Comparison of ENCODE assay signal across 8 mouse cellular contexts in the genomic region with DNA sequence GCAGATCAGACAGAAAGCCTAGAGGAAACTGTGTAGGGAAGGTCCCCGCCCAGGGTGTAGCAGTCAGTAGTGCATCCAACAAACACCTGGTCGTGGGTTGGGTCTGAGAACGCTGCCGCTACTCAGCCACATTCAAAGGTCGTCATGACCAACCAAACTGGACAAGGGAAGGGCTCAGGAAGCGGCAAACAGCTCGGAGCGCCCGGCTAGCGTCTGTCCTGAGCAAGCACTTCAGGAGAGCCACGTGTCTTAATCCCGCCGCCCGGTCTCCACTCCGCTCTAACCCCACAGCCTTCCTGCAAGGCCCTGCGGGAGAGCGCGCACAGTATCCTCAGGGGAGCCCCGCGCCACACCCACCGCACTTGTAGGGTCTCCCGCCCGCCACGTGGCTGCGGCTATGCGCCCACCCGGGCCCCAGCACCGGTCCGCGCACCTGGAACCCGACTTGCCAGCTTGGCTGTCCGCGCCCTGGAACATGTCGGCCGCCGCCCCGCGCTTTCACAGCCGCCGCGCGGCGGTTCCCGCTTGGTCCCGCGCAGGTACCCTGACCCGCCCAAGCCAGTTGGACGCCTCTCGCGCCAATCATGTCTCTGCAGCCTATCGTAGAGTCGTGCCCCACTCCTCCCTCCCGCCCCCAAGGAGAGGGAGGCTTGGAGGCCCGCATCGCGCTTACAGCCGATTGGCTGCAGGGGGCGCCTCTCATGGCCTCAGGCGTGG. TPM values are rescaled to one million over a fixed set of nuclear protein-coding genes. Genes with fewer than 3 reads are reported as not detected.
DNase-seq lines count a peak whose midpoint lies in the region; ATAC-seq and TF ChIP-seq lines count a peak whose summit lies in the region.

A gene (minus strand): TSS at position 555 of the 717 bp plus-strand sequence.

- no peaks in the 10 kb centered on the region for H3K79me2 ChIP-seq in heart, adult 2 months (replicated peaks; ENCODE audit: control insufficient read depth, insufficient read depth, low read length)

- peak within 1 kb of the TSS; percentile 73 for H3K4me2 ChIP-seq in embryonic facial prominence, embryonic 13.5 days
- peak within 1 kb of the TSS; percentile 62 for H3K4me2 ChIP-seq in kidney, embryonic 14.5 days (replicated peaks; ENCODE audit: low read depth, low read length)
- peak within 1 kb of the TSS; percentile 67 for H3K4me2 ChIP-seq in limb, embryonic 14.5 days (replicated peaks; ENCODE audit: low read depth, low read length, severe bottlenecking)
- peak within 1 kb of the TSS; percentile 79 for H3K4me2 ChIP-seq in midbrain, embryonic 16.5 days (ENCODE audit: low read length)

- peak; percentile 99 for DNase-seq in A20 (ENCODE audit: low read depth, low spot score)
- peak; percentile 95 to 98 for DNase-seq in adrenal gland, postnatal 4 days (ENCODE audit: low spot score in 2 of 2)
- DNase-seq in heart, adult 2 months = peak; percentile 97 to 98
- DNase-seq in limb, embryonic 14.5 days (ENCODE audit: low spot score) = peak; percentile 97
- peak; percentile 91 to 98 for DNase-seq in spleen, adult 2 months (ENCODE audit: low read depth in 1 of 2, low spot score in 2 of 2)

- TF ChIP-seq CTCF in heart, adult 2 months (IDR thresholded peaks at IDR 0.05) = peak; percentile 54
- peak; percentile 37; the same call in 1 of the 2 replicates for TF ChIP-seq CTCF in spleen, adult 2 months (IDR thresholded peaks at IDR 0.05; ENCODE audit: extremely low read depth, insufficient read depth, insufficient read length, insufficient replicate concordance)

- ATAC-seq in embryonic facial prominence, embryonic 13.5 days (ENCODE audit: insufficient number of reproducible peaks, insufficient read depth, low FRiP score, low TSS enrichment, low read depth) = peak; percentile 100
- ATAC-seq in kidney, embryonic 14.5 days (ENCODE audit: low FRiP score, low TSS enrichment) = peak; percentile 100
- ATAC-seq in limb, embryonic 14.5 days (ENCODE audit: low FRiP score, low read depth) = peak; percentile 100
- ATAC-seq in midbrain, embryonic 16.5 days = peak; percentile 100

- peak within 1 kb of the TSS; percentile 89 for H3K4me3 ChIP-seq in embryonic facial prominence, embryonic 13.5 days
- H3K4me3 ChIP-seq in heart, adult 2 months = peak within 1 kb of the TSS; percentile 91
- peak within 1 kb of the TSS; percentile 96 for H3K4me3 ChIP-seq in kidney, embryonic 14.5 days (ENCODE audit: low read length)
- peak within 1 kb of the TSS; percentile 90 for H3K4me3 ChIP-seq in limb, embryonic 14.5 days (replicated peaks; ENCODE audit: low read length)
- peak within 1 kb of the TSS; percentile 95 for H3K4me3 ChIP-seq in midbrain, embryonic 16.5 days (ENCODE audit: low read depth, low read length)
- peak within 1 kb of the TSS; percentile 85 for H3K4me3 ChIP-seq in spleen, adult 2 months (ENCODE audit: extremely low read depth, insufficient read depth, insufficient read length)

- peak within 1 kb of the TSS; percentile 81 for H3K27ac ChIP-seq in embryonic facial prominence, embryonic 13.5 days
- peak within 1 kb of the TSS; percentile 73 for H3K27ac ChIP-seq in heart, adult 2 months
- H3K27ac ChIP-seq in kidney, embryonic 14.5 days (ENCODE audit: low read depth, low read length) = peak within 1 kb of the TSS; percentile 85
- peak within 1 kb of the TSS; percentile 87 for H3K27ac ChIP-seq in limb, embryonic 14.5 days (replicated peaks; ENCODE audit: low read depth, low read length)
- H3K27ac ChIP-seq in midbrain, embryonic 16.5 days (ENCODE audit: low read length) = peak within 1 kb of the TSS; percentile 88
- H3K27ac ChIP-seq in spleen, adult 2 months (ENCODE audit: insufficient read depth, low read length) = peak within 1 kb of the TSS; percentile 73

- TF ChIP-seq POLR2A in heart, adult 2 months (IDR thresholded peaks at IDR 0.05; ENCODE audit: insufficient read depth, low read depth, low read length) = no peak
- TF ChIP-seq POLR2A in limb, embryonic 14.5 days (IDR thresholded peaks at IDR 0.05; ENCODE audit: borderline replicate concordance, extremely low read depth, insufficient read depth, insufficient read length) = 0 out of 2 replicates have a peak, but pooled peaks have one; percentile 45
- TF ChIP-seq POLR2A in spleen, adult 2 months (IDR thresholded peaks at IDR 0.05; ENCODE audit: low read depth, low read length) = no peak

- H3K9me3 ChIP-seq in embryonic facial prominence, embryonic 13.5 days = no peaks in the 10 kb centered on the region
- no peaks in the 10 kb centered on the region for H3K9me3 ChIP-seq in kidney, embryonic 14.5 days (ENCODE audit: control insufficient read depth, low read length)
- no peaks in the 10 kb centered on the region for H3K9me3 ChIP-seq in limb, embryonic 14.5 days (ENCODE audit: control insufficient read depth, low read length)
- no peaks in the 10 kb centered on the region for H3K9me3 ChIP-seq in midbrain, embryonic 16.5 days (replicated peaks; ENCODE audit: control insufficient read depth, low read length, poor library complexity, severe bottlenecking)

- TF ChIP-seq EP300 in heart, adult 2 months (IDR thresholded peaks at IDR 0.05; ENCODE audit: insufficient read depth, low read depth, low read length) = no peak

- H3K27me3 ChIP-seq in embryonic facial prominence, embryonic 13.5 days = no peaks in the 10 kb centered on the region
- no peaks in the 10 kb centered on the region for H3K27me3 ChIP-seq in heart, adult 2 months (ENCODE audit: control insufficient read depth, insufficient read depth, low read length)
- no peaks in the 10 kb centered on the region for H3K27me3 ChIP-seq in kidney, embryonic 14.5 days (ENCODE audit: control insufficient read depth, insufficient read depth, low read length)
- no peaks in the 10 kb centered on the region for H3K27me3 ChIP-seq in limb, embryonic 14.5 days (ENCODE audit: control insufficient read depth, insufficient read depth, low read length)
- H3K27me3 ChIP-seq in midbrain, embryonic 16.5 days (ENCODE audit: control insufficient read depth, insufficient read depth, low read depth, low read length) = no peaks in the 10 kb centered on the region
- no peaks in the 10 kb centered on the region for H3K27me3 ChIP-seq in spleen, adult 2 months (ENCODE audit: control insufficient read depth, insufficient read depth, low read length)

- intact Hi-C loops in heart, adult 2 months (cut with DNase I) = loop anchor here (1.0 to 2.0 kb wide), 2 partner anchors 23 to 57 kb away; a partner anchor contains a TSS

- H3K9ac ChIP-seq in embryonic facial prominence, embryonic 13.5 days = peak within 1 kb of the TSS; percentile 93
- H3K9ac ChIP-seq in heart, adult 2 months (ENCODE audit: low read depth, low read length) = peak within 1 kb of the TSS; percentile 80
- H3K9ac ChIP-seq in kidney, embryonic 14.5 days (ENCODE audit: low read depth, low read length) = peak within 1 kb of the TSS; percentile 92
- H3K9ac ChIP-seq in limb, embryonic 14.5 days (ENCODE audit: low read depth, low read length, severe bottlenecking) = peak within 1 kb of the TSS; percentile 86
- H3K9ac ChIP-seq in midbrain, embryonic 16.5 days (ENCODE audit: low read depth, low read length) = peak within 1 kb of the TSS; percentile 86

- peaks cover 11% of the 10 kb centered on the region for H3K4me1 ChIP-seq in embryonic facial prominence, embryonic 13.5 days
- peaks cover 3% of the 10 kb centered on the region; the same call in 1 of the 2 replicates for H3K4me1 ChIP-seq in heart, adult 2 months (ENCODE audit: control insufficient read depth, insufficient read depth, low read length)
- H3K4me1 ChIP-seq in kidney, embryonic 14.5 days (ENCODE audit: control insufficient read depth, insufficient read depth, low read length) = peaks cover 10% of the 10 kb centered on the region
- H3K4me1 ChIP-seq in limb, embryonic 14.5 days (ENCODE audit: control insufficient read depth, insufficient read depth, low read length) = peaks cover 14% of the 10 kb centered on the region
- peaks cover 14% of the 10 kb centered on the region for H3K4me1 ChIP-seq in midbrain, embryonic 16.5 days (ENCODE audit: control insufficient read depth, insufficient read depth, low read length)
- H3K4me1 ChIP-seq in spleen, adult 2 months (ENCODE audit: control insufficient read depth, insufficient read depth, insufficient read length) = no peaks in the 10 kb centered on the region; the same call in 1 of the 2 replicates

- under 1% methylated on average over 59 of the region's 59 CpGs for WGBS in embryonic facial prominence, embryonic 13.5 days
- WGBS in heart, adult 2 months = 1% methylated on average over 59 of the region's 59 CpGs
- WGBS in kidney, embryonic 14.5 days = 1% methylated on average over 51 of the region's 59 CpGs
- whole genome bisulfite sequencing in limb, embryonic 14.5 days = 2% methylated on average over 34 of the region's 59 CpGs
- WGBS in midbrain, embryonic 16.5 days = under 1% methylated on average over 59 of the region's 59 CpGs
- under 1% methylated on average over 57 of the region's 59 CpGs for WGBS in spleen, adult 2 months

- H3K36me3 ChIP-seq in embryonic facial prominence, embryonic 13.5 days = peaks cover 57% of the 10 kb centered on the region
- H3K36me3 ChIP-seq in heart, adult 2 months (ENCODE audit: control insufficient read depth, insufficient read depth, low read length) = no peaks in the 10 kb centered on the region
- peaks cover 48% of the 10 kb centered on the region for H3K36me3 ChIP-seq in kidney, embryonic 14.5 days (ENCODE audit: control insufficient read depth, insufficient read depth, low read length)
- H3K36me3 ChIP-seq in limb, embryonic 14.5 days (ENCODE audit: control insufficient read depth, insufficient read depth, low read length) = peaks cover 51% of the 10 kb centered on the region
- peaks cover 25% of the 10 kb centered on the region for H3K36me3 ChIP-seq in midbrain, embryonic 16.5 days (ENCODE audit: control insufficient read depth, insufficient read depth, low read length)
- H3K36me3 ChIP-seq in spleen, adult 2 months (ENCODE audit: control insufficient read depth, insufficient read depth, low read length) = peaks cover 16% of the 10 kb centered on the region

RNA-seq across cellular contexts. Expression of the gene that starts here (rescaled TPM):
- 10 to 100 TPM; 58.7 to 65.9 TPM for total RNA-seq in adrenal gland, postnatal 4 days (2021)
- 217 and 236 TPM in 2 replicates for polyA plus RNA-seq in embryonic facial prominence, embryonic 13.5 days (2015; fragmentation: Nextera tagmentation; extraction: Ambion mirVana)
- total RNA-seq in heart, adult 2 months (2021) = 1 to 10 TPM; 9.2 TPM
- 4.3 and 5.7 TPM in 2 replicates for polyA plus RNA-seq in heart, adult 2 months (2012; rRNA removed)
- polyA plus RNA-seq in kidney, embryonic 14.5 days (2014; fragmentation: Nextera tagmentation; extraction: Ambion mirVana) = 131 and 155 TPM in 2 replicates
- polyA plus RNA-seq in limb, embryonic 14.5 days (2012; rRNA removed) = 85.4 and 89.6 TPM in 2 replicates
- polyA plus RNA-seq in limb, embryonic 14.5 days (2014; fragmentation: Nextera tagmentation; extraction: Ambion mirVana) = 98.7 and 99.0 TPM in 2 replicates
- 86.2 and 100 TPM in 2 replicates for polyA plus RNA-seq in midbrain, embryonic 16.5 days (2015; fragmentation: Nextera tagmentation; extraction: Ambion mirVana)
- 8.6 and 10.5 TPM in 2 replicates for polyA plus RNA-seq in spleen, adult 2 months (2012; rRNA removed)

Comparison
In these comparisons a context has a peak if more than half of its experiments do, and no peak if none do; other contexts are left out.
1. Peak in every context shown above with its lines: DNase-seq, ATAC-seq, H3K4me3 ChIP-seq and H3K27ac ChIP-seq.
2. RNA of the gene that starts here (total RNA-seq): 58.7 to 65.9 TPM in adrenal gland, postnatal 4 days; 9.2 TPM in heart, adult 2 months; every median in the first group is over 4 times any median in the second.